Mouse (Mus musculus) mesoderm, embryonic 11.5 days (tissue): ENCODE measurements at regions not wholly inside any gene's neighbourhood (a gene's known extent, or its start where the extent isn't known, plus 50 kb on each side); places are given as distances from the start of the nearest gene placed in this dataset.

Experiments used
- DNase-seq: peaks from one replicate; pipeline ENCODE4 v3.0.0-alpha.2; 2012; ENCODE audit warnings: low read depth, low spot score

DNA sequence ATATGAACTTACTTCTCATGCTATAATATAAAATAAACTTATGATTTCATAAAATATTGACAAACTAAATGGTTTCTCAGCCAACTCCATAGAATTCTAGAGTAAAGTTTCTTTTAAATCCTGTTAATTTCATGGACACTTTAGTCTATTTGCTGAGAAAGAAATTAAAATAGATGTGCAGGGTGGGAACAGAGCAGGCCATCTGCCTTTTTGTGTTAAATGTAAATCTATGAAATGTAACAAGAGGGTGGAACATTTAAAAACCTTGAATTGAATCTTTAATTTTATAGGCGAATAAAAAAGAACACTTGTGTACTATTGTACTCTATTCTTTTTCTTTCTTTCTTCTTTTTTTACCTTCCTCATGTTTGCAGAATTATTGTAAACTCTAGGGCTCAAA, 1050.7 kb downstream of the Tbl1xr1 start:
- DNase-seq = no peak

DNA sequence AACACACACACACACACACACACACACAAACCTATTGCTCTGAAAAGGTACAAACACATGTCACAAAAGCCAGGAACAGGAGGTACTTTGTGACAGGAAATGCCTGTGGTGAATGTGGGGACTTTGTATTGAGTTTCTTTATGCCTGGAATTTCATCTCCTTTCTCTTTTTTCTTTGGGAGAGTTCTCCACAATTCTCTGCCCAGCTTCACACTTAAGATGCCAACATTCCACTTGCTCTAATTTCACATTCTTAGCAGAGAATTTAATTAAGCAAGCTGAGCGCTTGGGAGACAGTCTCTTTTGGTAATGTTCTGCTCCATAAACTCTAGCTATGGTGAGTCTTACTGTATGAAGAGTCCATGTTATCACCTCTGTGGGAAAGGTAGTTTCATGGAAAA, 1059.1 kb downstream of the Tbl1xr1 start:
- DNase-seq = no peak

DNA sequence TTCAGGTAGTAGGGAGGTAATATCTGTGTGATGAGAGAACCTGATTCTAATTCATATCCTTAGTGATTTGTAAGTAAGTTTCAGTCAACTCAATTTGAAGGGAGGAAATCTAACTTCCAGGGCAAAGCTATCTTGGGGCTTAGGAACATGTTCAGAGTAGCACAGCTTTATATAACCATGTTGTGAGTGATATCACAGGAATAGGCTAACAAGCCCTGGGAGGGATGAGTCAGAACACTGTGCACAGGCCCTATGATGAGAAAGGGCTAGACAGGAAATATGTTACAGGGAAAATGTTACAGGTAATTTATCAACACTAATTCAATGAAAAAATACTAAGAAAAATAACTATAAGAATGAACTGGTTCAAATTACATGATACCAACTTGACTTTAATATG, 1062.5 kb downstream of the Tbl1xr1 start:
- no peak for DNase-seq

- no peak for DNase-seq
These were observed 1088.5 kb downstream of the Tbl1xr1 start for GRCm38 (mm10) chr3:23164828-23165450.

DNA sequence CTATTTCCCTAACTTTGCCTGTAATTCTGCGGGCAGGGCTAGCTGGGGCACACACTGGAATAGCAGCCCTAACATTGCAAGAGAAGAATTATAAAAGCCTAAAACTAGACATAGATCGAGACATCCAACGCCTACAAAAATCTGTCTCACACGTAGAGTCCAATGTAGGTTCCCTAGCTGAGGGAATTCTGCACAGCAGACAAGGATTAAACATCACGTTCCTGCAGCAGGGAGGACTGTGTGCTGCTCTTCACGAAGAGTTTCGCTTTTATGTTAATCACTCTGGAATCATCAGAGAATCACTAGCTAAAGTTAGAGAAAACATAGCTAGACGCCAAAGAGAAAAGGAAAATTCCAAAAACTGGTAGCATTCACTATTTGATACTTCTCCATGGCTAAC, 1106.9 kb downstream of the Tbl1xr1 start:
- no peak for DNase-seq

DNA sequence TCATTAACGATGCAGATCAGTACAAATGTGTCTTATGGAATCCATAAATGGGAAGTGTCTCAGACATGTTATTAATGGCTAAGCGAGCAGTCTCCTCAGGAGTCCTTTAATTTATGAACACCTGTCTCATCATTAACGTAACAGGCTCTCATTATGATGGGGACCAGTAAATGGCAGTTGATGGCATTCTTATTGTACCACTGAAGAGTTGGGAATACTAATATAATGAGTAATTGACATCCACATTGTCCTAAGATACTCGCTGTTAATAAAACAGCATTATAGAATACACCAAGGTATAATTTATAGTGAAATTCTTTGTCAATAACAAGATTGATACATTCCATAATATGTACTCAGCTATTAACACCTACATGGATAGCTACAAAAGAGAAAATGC, 1112.0 kb downstream of the Tbl1xr1 start:
- DNase-seq = no peak

- no peak for DNase-seq
These were observed 1123.6 kb downstream of the Tbl1xr1 start for GRCm38 (mm10) chr3:23200056-23200455.

DNA sequence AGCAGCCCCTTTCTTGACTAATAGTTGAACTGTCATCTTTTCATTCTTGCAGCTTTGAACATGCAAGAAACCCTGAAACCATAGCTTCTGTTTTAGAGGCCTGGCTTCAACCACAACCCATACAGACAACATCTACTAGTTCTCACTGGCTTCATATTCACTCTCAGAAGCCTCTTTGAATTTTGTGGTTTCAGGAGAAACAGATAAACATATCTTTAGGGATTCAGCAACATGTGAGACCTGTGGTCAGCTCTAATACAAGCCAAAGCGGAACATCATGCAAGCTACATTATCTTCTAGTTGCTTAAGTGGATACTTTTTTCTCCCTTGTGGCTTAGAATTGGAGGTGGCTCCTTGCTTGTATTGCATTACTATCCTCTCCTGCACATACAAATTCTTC, 1138.0 kb downstream of the Tbl1xr1 start:
- no peak for DNase-seq

DNA sequence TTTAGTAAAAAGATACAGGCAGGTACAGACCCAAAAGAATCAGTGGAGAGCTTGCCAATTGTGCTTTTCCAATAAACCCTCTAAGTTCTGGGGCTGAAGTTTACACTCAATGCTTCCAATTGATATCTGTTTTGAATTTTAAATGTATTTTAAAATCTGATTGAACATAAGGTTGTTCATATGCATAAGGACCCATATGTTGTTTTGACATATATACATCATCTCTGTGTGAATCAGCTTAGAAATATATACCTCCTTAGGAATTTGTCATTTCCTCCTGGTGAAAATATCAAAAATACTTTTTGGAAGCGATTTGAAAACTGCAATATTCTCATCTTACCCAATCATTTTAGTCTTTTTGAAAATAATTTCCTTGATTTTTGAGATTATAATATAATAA, 1140.3 kb downstream of the Tbl1xr1 start:
- DNase-seq = no peak

GRCm38 (mm10) chr3:23248291-23248690, 1171.8 kb downstream of the Tbl1xr1 start:
- DNase-seq = no peak

DNA sequence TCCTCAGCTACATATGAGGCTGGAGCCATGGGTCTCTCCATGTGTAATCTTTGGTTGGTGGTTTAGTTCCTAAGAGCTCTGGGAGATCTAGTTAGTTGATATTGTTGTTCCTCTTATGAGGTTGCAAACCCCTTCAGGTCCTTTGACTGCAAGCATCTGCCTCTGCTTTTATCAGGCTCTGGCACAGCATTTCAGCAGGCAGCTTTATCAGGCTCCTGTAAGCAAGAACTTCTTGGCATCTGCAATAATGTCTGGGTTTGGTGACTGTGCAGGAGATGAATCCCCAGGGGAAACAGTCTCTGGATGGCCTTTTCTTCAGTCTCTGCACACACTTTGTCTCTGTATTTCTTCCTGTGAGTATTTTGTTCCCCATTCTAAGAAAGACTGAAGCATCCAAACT, 1175.7 kb downstream of the Tbl1xr1 start:
- DNase-seq = no peak

DNA sequence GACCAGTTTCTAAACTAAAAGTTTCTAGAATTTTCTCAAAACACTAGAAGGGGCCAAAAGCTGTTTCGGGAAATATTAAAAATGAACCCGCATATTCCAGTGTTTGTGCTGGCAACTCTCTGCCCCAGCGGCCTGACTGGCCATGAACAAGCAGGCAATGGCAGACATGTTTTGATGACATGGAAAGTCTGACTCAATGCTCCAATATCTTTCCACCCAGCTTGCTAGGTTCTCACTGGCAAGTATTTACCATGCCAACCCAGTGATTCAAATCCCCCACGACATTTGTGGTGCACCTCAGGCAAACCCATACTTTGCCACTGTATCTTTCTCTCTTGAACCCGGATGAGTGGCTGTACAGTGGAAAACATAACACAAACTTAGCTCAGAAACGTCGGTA, 1222.4 kb downstream of the Tbl1xr1 start:
- no peak for DNase-seq

- DNase-seq = no peak
These were observed 1257.8 kb downstream of the Tbl1xr1 start for GRCm38 (mm10) chr3:23334216-23334615.

DNA sequence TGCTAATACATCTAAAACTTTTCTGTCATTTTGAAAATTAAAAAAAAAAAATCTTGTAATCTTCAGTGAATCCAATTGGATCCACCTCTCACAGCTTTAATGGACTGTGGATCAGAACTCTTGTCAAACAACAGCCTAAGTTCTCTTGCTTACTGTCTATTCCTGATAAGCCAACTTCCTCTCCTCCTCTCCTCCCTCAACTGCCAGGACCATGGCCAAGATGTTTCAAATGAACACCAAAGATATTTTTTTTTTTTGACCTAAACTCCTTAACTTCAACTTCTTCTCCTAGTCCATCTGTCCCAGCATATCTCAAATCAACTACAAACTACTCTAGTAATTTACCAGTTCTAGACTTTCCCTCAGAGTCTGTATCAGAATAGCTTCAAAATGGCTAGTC, 1258.5 kb downstream of the Tbl1xr1 start:
- no peak for DNase-seq

- DNase-seq = no peak
These were observed 1297.9 kb downstream of the Tbl1xr1 start for GRCm38 (mm10) chr3:23374341-23374740.

GRCm38 (mm10) chr3:23404877-23405276, 1328.4 kb downstream of the Tbl1xr1 start:
- DNase-seq = no peak

DNA sequence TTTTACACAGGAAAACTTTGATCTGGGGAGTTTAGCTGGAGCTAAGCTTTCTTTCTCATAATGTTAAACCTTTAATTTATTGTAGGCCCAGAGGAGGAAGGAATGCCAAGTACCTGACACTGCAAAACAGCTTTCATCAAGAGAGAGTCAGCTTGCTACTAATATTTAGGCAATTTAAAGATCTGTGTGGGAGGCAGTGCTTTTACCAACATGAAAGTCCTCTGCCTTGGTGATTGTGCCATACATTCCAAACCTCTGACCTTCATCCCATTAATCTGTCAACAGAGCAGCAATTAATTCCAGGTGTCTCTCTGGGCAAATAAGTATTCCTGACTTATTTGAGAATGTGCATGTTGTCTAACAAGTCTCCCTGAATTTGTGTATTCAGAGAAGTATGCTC, 1333.0 kb downstream of the Tbl1xr1 start:
- peak; percentile 89 for DNase-seq

GRCm38 (mm10) chr3:23426956-23427355, 1350.5 kb downstream of the Tbl1xr1 start:
- no peak for DNase-seq

- DNase-seq = no peak
These were observed 1358.6 kb downstream of the Tbl1xr1 start for GRCm38 (mm10) chr3:23435016-23435415.

DNA sequence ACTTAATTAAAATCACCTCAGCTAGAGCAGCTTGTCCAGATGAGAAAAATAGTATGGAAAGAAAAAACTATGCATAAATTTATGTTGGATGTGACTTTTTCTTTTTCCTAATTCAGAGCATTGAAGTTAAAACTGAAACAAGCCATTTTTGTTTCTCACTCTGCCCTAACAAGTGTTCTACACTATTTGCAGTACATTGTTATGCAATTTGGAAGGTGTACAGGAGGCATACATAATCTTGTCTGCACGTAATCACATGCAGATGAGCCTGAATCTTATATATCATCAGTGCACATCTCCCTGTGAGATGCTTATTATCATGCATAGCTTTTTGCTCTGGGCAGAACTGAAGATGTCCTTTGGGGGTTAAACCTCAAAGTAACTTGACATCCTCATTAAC, 1381.3 kb downstream of the Tbl1xr1 start:
- no peak for DNase-seq

- no peak for DNase-seq
These were observed 1423.4 kb downstream of the Tbl1xr1 start for GRCm38 (mm10) chr3:23499889-23500288.

GRCm38 (mm10) chr3:23547546-23547945, 1471.1 kb downstream of the Tbl1xr1 start:
- DNase-seq = no peak

- DNase-seq = no peak
These were observed 1487.9 kb downstream of the Tbl1xr1 start for GRCm38 (mm10) chr3:23564340-23564739.

DNA sequence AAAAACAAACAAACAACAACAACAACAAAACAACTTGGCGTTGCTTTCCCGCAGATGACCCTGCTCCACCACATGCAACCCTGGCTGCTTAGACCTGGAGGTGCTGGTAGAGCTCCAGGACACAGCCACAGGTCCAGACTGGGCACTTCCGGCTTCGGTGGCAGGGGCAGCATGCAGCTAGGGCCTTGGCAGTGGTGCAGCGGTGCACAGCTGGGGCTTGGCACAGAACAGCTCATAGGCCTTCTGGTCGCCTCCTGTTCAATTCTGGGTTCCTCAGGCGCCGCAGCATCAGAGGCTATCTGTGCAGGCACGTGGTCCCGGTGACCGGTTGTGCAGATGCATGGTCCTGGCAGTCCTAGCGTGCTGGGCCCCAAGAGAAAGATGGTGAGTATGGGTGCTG, 1492.4 kb downstream of the Tbl1xr1 start:
- no peak for DNase-seq
